Mouse (Mus musculus) neural tube, embryonic 10.5 days (tissue): Measurements from ENCODE around the gene Vim.
A peak's percentile ranks its signal among the peaks of the same experiment; 100 is the strongest.

Experiments used
- DNase-seq: peaks from one replicate; pipeline ENCODE4 v3.0.0-alpha.2; 2017; ENCODE audit warnings: low spot score; ENCODE audit errors: extremely low spot score

Vim gene

GRCm38 (mm10) chr2:13573408-13574065 is at the start of gene Vim:
Gene Vim, plus strand, starts transcription at chr2:13573927.
- DNase-seq, result no peak

GRCm38 (mm10) chr2:13526205-13526604 is 47.5 kb upstream of the Vim start:
- no peak for DNase-seq

DNA sequence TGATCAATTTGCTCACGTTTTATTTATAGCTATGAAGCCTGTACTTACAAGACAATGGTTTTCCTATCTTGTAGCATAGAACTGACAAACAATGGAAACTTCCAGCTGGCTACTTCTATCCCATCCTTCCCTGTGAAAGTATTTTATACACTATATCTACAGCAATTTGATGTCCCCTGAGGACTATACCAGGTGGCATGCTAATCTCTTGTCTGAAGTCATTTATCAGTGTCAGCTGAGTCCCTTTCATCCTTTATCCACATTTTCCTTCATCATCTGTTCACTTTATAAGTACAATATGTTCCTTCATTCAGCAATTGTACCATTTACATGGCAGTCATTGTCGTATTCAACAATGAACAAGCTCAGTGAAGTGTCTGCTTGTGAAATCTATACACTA is 46.6 kb upstream of the Vim start:
- no peak for DNase-seq

DNA sequence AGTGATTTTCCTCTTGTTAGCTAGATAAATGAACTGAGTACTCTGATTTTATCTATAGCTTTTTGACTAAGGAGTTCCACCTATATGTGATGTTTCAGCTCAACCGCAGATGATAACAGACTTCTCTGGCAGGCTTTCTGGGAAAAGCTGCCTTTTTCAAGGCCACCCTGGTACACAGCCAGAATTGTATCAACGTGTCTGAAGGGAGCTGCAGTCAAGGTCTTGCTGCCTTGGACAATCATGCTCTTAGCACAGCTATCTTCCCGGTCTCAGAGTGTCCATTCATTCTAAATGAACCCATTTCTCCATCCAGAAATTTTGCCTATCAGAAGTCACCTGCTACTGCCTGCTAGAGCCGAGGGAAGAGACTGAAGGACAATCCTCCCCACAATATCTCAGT is 46.2 kb upstream of the Vim start:
- no peak for DNase-seq

DNA sequence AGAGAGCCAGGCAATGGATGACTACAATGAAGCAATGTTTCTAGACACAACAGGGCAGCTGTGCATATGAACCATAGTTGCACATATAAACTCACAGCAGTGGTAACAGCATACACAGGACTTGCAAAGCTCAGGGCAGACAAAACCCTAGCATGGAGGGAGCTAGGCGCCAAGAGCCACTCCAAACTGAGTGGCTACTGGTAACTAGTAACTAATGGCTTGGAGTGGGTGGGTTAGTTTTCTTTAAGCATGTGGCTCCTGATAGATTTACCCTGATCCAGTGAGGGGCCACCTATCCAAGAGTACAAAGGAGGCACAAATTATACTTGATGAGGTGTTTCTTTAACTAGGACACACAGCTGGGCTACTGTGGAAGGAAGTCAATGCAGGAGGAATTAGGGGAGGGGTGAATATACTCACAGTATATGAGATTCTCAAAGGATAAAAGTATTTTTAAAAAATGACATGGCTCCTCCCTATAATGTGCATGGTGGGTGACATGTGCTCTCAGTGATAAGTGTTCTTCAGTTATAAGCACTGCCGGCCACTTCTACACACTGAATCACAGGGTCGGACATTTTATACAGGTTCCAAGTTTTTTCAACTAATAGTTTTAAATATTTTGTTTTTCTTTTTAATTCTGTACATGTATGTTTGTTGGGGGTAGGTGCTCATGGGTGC is 44.3 kb upstream of the Vim start:
- no peak for DNase-seq

- no peak for DNase-seq
Observed at GRCm38 (mm10) chr2:13530639-13531038, 43.1 kb upstream of the Vim start.

DNA sequence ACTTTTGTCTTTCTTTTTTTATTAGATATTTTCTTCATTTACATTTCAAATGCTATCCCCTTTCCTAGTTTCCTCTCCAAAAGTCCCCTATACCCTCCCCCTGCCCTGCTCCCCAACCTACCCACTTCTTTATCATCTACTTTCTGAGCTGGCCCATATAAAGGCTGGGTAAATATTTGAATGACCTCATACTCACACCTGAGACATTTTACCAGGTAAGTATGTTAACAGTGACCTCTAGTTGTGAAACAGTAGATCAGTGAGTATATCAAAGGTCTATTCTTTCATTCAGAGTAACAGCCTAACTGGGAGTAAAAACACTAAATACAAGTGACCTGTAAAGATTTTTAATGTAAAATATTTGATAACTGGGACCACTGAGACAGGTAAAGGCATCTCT is 37.0 kb upstream of the Vim start:
- no peak for DNase-seq

DNA sequence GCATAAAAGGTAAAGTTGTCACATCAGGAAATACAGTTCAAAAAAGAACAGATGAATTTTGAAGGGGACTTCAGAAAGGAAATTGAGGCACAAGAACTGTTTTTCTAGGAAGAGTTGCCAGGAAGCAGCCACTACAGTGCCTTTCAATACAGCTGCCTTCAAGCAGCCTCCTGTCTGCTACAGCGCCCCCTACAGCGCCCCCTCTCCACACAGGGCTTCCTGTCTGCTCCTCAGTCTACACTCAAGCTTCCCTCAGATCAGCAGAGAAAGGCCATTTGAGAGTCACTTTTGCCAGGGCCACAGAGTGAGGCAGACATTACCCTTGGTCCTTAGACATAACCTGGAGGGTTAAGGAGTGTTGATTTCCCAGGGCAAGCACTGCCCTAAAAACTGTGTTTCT is 36.0 kb upstream of the Vim start:
- no peak for DNase-seq

DNA sequence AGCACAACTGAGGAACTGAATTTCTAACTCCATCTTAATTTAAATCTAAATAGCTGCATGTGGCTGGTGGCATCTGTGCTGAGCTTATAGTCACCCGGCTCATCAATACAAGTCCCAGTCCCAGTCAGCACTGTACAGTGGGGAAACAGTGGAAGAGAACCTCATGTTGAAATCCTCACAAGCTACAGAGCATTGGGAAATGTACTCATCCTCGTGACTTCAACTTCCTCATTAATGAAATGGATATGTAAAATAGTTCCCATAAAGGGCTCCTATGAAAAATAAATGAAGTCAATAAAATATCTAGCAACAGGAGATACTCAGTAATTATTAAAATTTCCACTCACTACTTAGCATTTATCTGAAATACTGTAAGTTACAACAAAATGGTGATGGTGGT is 35.5 kb upstream of the Vim start:
- DNase-seq, result no peak

- DNase-seq, result no peak
Observed at GRCm38 (mm10) chr2:13538704-13539377, 34.9 kb upstream of the Vim start.

DNA sequence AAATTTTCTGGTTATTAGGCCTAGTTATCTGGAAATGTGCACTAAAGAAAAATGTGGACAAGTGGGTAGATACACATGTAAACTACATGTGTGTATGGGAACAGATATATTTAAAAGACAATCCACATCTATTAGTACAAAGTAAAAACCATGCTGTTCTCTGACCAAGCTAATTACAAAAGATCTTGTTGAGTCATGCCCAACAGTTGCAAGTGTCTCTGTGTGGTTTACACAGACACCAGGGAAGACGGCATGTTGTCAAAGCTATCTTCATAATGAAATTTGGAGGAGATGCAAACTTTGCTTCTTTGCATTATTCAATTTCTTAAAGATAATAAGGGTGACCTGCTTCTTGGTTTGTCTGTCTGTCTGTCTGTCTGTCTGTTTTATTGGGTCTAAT is 33.9 kb upstream of the Vim start:
- no peak for DNase-seq

- DNase-seq, result no peak
Observed at GRCm38 (mm10) chr2:13543519-13544124, 30.1 kb upstream of the Vim start.

DNA sequence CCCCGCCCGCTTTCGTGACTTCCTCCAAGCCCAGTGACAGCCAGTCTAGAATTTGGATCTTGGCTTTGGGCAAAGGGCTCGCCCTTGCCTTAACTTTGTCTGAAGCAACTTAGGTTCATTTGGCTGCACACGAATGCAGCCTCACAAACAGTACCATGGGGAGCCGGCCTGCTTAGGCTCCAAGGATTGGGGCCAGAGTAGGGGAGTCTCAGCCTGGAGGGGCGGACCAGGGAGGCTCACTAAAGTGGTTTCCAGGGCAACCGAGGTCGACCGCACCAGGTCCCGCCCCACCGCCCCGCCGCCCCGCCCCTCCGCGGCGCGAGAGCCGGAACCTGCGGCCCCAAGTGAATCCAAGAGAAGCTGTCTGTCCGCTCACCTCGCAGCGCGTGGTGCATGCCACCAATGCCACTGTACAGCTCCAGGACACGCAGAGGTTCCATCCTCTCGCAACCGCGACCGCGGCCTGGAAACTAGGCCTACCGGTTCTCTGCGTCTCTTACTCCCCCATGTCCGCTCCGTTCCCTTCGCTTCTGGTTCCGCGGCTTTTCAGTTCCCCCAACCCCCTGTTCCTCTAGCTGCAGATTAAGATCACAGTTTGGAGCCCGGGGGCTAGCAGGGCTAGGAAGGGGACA is 29.4 kb upstream of the Vim start, which contains the start of gene Trdmt1:
TSS of gene Trdmt1 (minus strand) at position 476 of the 632 bp plus-strand sequence.
- DNase-seq, result peak; percentile 91

- no peak for DNase-seq
Observed at GRCm38 (mm10) chr2:13548749-13549148, 25.0 kb upstream of the Vim start.

GRCm38 (mm10) chr2:13553966-13554365 is 19.8 kb upstream of the Vim start:
- no peak for DNase-seq

GRCm38 (mm10) chr2:13556239-13556638 is 17.5 kb upstream of the Vim start:
- DNase-seq, result no peak

DNA sequence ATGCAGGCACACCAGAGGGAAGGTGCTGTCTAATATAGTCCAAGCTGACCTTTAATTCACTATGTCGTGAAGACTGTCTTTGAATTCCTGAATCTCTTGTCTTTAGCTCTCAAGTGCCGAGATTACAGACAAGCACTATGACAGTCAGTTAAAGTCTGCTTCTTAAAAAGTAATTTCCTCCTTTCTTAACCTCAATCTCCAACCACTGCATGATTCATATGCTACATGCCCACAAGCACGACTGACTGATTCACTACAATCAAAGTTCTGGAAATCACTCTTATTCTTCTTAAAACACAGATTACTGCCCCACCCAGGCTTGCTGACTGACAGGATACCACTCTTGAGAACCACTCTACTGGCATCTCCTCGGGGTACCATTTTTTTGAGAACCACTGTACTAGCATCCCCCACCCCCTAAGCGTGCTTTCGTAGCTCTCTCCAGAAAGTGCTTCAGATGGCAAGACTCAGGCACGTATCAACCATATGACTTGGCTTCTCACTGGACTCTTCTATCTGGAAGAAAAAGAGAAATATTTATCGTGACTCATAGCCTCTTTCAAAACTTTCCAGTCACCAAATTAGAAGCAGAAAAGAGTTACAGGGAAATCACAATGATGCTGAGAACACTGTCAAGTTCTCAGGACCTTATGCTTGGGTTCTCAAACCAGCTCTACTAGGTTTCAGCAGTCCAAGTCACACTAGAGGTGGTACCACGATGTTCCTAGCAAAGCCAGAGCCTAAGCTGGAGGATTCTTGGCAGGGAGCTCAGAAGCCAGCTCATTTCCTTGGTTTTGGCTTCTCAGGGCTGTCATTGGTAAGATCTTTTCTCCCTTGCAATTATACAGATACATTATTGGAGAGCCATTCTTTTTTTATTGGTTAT is 16.3 kb upstream of the Vim start:
- no peak for DNase-seq

DNA sequence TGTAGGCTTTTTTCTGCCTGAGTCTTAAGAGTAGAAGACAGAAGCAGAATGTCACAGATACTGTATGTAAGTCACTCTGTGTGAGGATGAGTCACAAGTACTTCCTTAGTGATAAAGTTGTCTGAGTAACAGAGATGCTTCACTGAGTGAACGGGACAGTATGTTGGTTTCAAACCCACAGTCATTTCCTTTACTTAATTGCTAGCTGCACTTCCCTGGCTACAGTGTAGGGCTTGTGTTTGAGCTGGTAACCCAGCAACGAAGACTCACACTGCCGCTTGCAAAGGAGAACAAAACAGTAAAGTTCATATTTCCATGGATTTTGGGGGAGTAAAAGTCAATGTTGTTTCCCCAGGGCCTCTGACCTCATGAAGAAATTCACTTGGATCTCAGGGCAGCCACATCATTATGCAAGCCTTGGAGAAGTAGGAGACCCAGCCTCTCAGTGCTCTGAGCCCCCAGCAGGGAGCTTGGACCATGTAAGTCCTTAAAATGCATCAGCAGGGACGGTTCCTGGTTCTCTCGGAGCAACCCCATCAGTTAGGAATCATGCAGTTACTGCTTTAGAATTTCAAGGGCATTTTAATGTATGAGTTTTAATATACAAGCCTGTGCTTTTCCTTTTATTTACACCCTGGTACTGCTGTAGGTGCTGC is 15.0 kb upstream of the Vim start:
- no peak for DNase-seq

DNA sequence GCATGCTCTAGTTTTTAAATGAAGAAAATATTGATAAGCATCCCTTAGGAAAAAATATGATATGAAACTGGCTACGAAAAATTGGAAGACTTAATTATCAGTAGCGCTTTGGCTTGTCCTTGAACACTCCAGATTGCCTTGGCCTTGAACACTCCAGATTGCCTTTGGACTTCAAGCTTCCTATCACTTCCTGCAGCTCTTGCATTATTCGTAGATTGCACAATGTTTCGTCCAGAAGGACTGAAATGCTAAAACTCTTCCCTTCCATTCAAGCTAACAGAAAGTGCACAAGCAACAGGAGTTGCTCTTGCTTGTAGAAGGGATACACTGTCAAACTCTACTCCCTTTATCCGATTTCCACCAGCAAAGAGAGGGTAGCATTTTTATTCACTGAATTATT is 14.4 kb upstream of the Vim start:
- no peak for DNase-seq

- no peak for DNase-seq
Observed at GRCm38 (mm10) chr2:13559729-13560128, 14.0 kb upstream of the Vim start.
